Mouse (Mus musculus): ENCODE data around the gene Zbtb34. TPM values are rescaled to one million over a fixed set of nuclear protein-coding genes. Genes with fewer than 3 reads are reported as not detected.

Zbtb34 gene
- 1.9 and 2.5 TPM in 2 replicates for polyA plus RNA-seq (2015; fragmentation: Nextera tagmentation; extraction: Ambion mirVana)

DNA sequence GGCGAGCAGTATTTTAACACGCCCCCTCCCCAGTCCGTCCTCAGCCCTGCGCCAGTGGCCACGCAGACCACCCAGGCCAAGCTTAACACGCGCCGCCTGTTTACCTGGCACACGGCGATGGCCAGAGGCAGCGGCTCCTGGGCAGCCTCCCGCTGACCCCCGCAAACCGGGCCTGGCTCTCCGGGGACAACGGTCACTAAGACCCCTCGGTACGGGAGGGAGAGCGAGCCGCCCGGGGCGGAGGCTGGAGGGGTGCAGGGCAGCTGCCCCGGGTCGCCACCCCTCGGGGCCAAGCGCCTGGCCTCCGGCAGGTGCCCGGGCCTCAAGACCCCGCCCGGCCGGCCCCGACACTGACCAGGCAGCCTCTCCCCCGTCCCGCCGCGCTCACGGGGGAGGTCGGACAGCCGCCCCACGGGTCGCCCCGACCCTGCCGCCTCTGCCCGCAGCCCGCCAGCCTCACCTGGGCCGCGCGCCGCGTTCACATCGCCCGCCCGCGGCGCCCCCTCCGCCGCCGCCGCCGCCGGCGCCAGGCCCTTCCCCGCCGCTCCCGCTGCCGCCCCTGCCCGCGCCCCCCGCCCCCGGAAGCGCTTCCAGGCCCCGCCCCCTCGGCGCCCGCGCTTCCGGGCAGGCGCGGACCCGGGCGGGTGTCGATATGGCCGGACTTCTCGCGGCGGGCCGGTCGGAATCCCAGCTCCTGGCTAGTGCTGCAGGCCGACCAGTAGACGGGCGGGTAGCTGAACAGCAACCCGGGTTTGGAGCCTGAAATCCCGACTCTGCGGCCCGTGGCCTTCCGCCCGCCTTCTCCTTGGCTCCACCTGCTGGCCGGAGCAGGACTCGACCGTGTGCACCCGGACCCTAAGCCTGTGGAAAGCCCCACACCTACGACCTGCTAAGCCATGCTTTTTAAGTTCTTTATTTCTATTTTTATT lies at the start of gene Zbtb34:
TSS of gene Zbtb34 (minus strand) at position 554 of the 929 bp plus-strand sequence.

DNA sequence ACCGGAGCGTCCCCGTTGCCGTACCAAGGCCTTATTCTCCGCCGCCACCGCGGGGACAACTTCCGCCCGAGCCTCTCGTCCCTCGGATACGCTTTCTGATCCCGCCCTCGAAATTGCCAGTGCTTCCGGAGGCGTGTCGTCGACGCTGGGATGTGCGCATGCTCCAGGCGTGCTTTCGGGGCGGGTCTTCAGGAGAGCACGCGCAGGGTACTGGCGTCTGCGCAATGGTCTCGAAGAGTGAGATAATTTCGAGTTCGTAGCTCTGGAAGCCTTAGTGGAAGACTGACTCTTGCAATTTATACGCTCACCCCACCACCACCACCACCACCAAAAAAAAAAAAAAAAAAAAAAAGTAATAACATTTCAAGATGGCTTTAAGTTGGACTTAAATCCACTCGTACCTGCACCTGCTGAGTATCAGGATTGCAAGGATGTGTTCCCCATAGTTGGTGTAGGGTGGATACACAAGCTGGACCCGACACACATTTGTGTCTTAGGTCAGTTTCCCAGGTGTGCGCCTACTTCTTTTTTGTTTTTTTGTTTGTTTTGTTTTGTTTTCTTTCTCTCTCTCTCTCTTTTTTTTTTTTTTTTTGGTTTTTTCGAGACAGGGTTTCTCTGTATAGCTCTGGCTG lies 37.5 kb upstream of the Zbtb34 start, which contains the start of gene Zbtb43:
TSS of gene Zbtb43 (minus strand) at position 94 of the 632 bp plus-strand sequence.

GRCm38 (mm10) chr2:33370777-33371647 lies 60.1 kb downstream of the Zbtb34 start, which contains the start of gene Ralgps1:
Gene Ralgps1 (minus strand): TSS chr2:33371486.

Other genes starting within 250 kb of the Zbtb34 start
- 15.5 and 23.1 TPM in 2 replicates for gene Angptl2, start 215.3 kb downstream of the Zbtb34 start, polyA plus RNA-seq (2015; fragmentation: Nextera tagmentation; extraction: Ambion mirVana)
- gene Ralgps1, start 59.8 kb downstream of the Zbtb34 start, polyA plus RNA-seq (2015; fragmentation: Nextera tagmentation; extraction: Ambion mirVana): 2.2 and 2.3 TPM in 2 replicates
- gene Zbtb43, start 37.2 kb upstream of the Zbtb34 start, polyA plus RNA-seq (2015; fragmentation: Nextera tagmentation; extraction: Ambion mirVana): 5.5 and 7.4 TPM in 2 replicates
- gene Lmx1b, start 209.2 kb upstream of the Zbtb34 start, polyA plus RNA-seq (2015; fragmentation: Nextera tagmentation; extraction: Ambion mirVana): not detected in 2 replicates